Mouse (Mus musculus) liver, adult 2 months (tissue): ENCODE measurements around the gene Crygs.

Experiments used
- CTCF ChIP-seq: fragments of 200-500 bp; IDR thresholded peaks from 2 replicates; pipeline ENCODE4 v1.5.1; 2011; ENCODE audit warnings: low read depth, low read length, control low read depth
- POLR2A ChIP-seq: fragments of 200-500 bp; IDR thresholded peaks from 2 replicates; pipeline ENCODE4 v1.6.1; 2011; ENCODE audit warnings: low read length, control low read depth; ENCODE audit not compliant: insufficient read depth; ENCODE audit errors: extremely low read depth

DNA sequence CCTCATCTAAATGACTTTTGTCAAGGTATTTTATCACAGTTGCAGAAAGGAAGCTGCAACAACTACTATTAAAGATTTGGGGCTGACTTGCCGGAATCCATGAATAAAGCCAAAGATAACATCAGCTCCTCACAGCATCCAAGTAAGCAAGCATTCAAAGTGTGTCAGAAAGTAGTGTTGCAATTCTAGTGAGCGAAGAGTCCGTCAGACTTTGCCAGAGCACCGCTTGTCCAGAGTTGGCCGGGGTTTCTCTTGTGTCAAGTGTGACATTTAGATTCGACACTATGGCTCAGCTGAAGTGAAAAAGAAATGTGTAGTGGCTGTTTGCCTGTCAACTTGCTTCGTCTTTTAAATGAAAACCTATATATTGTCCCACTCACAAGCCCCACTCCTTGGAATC is 45.8 kb downstream of the Crygs start:
- TF ChIP-seq CTCF = no peak
- TF ChIP-seq POLR2A = no peak
